Mouse (Mus musculus): ENCODE measurements around the gene Tbc1d13.

Gene Tbc1d13

DNA sequence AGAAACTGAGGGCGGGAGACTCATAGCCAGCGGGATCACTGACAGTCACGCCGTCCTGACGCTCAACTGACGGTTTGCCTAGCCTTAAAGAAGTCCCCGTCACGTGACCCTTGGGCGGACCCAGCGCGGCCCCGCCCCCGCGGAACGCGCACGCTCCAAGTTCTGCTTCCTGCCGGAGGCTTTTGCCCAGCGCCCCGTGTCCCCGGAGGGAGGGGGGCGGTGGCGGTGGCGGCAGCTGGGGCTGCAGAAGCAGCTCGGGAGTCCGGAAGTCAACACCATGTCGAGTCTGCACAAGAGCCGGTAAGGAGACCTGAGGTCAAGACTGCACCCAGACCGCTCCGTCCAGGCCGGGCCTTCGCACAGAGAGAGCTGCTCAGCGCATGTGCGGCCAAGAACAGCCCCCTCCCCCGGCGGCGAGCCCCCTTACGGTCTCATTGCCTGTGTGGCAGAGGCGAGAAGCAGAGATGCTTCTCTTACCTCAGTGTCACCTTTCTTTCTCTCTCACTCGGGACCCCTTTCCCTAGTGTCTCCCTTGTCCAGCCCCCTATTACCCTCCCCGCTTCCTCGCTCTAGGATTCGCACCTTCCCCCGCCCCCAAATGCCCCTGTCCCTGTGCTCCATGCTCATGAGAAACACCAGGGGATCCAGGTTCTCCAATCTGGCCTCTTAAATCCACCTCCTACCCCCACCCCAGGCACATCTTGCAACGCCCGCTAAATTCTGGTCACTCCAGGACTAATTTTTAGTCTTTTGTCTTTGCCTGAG is at the start of gene Tbc1d13:
TSS of gene Tbc1d13 (plus strand) at position 134 of the 765 bp plus-strand sequence.
- peak; percentile 97 for DNase-seq

- no peak for DNase-seq
These were observed 49.4 kb upstream of the Tbc1d13 start for GRCm38 (mm10) chr2:30084113-30084512.

GRCm38 (mm10) chr2:30084632-30085031 is 48.9 kb upstream of the Tbc1d13 start:
- no peak for DNase-seq

DNA sequence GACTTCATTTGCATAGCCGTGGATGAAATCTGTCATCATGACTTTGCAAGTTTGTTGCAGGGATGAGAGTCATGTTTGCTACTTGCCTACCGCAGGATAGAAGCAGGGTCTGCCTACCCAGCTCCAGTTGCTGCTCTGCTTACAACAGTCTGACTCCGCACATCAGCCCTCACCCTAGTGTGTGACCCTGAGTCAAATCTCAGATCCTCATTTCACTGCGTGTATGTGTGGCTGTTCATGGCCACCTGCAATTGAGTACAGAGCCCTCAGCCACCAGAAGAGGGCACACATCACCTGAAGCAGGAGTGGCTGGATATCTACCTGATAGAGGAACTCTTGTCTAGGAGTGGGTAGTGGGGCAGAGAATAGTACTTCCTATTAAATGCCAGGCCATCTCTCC is 46.2 kb upstream of the Tbc1d13 start:
- DNase-seq: no peak

GRCm38 (mm10) chr2:30091521-30091920 is 42.0 kb upstream of the Tbc1d13 start:
- DNase-seq: no peak

- DNase-seq: no peak
These were observed 41.1 kb upstream of the Tbc1d13 start for GRCm38 (mm10) chr2:30092280-30092918.

GRCm38 (mm10) chr2:30093471-30094207 is 39.9 kb upstream of the Tbc1d13 start, which contains the start of gene Zdhhc12:
Gene Zdhhc12, minus strand, starts transcription at chr2:30093648.
- peak; percentile 97 for DNase-seq

GRCm38 (mm10) chr2:30094208-30094588 is 39.3 kb upstream of the Tbc1d13 start:
- no peak for DNase-seq

DNA sequence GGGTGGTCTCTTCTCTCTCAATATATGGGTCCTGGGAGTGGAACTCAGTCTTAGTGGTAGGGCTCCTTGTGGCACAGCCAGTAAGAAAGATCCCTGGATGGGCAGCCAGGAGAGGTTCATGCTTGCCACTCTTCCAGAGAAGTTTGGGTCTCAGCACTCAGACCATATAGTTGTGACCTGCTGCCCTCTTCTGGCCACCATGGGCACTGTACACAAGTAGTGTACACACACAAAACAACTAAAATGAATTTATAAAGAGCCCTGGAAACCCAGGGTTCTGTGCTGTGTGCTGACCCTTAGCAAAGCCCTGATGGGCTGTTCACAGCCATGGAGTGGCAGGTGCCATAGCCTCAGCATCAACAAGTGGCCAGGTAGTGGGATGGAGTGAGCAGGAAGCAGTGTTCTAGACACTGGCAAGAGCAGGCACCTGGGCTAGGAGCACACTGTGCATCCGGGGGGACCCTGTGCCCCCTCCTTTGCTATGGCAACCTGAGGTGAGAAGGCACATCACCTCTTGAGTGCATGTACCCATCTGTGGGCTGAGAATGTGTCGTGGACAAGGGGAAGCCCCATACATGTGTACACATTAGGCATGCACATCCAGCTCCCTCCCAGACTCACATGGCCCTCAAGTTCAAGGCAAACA is 37.5 kb upstream of the Tbc1d13 start:
- DNase-seq: no peak

- DNase-seq: no peak
These were observed 33.3 kb upstream of the Tbc1d13 start for GRCm38 (mm10) chr2:30100214-30100613.

GRCm38 (mm10) chr2:30106364-30106763 is 27.2 kb upstream of the Tbc1d13 start:
- DNase-seq: no peak

DNA sequence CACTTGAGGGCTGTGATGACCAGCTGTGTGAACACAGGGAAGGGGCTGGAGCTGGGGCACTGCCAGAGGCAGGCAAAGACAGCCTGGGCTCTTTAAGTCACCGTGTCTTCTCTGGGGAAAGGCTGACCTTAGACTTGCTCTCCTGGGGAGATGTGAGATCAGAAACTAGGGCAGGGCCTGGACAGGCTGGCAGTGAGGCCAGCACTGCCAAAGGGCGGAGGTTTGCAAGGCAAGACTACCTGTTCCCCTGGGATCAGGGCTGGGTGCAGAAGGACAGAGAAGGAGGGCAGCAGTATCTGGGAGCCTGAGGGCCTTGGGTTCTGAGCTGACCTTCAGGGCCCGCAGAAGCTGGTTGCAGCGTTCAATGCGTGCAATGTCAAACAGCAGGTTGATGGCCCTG is 25.9 kb upstream of the Tbc1d13 start:
- DNase-seq: no peak

DNA sequence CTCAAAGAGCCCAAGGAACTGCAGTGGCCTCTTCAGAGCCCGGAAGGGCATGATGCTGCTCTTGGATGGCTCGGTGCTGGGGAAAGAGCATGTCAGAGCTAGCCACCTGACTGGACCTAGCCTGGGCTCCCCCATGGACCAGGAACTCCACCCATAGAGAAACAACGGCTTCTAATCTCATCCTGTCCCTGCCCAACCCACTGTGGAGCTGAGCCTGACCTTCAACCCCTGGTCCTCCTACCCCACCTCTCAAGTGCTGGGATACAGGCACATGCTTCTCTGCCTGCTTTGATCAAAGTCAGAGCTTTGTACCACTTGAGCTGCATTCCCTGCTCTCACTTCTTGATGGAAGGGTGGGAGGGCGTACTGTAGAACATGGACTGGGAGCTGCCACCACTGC is 25.3 kb upstream of the Tbc1d13 start:
- DNase-seq: no peak

DNA sequence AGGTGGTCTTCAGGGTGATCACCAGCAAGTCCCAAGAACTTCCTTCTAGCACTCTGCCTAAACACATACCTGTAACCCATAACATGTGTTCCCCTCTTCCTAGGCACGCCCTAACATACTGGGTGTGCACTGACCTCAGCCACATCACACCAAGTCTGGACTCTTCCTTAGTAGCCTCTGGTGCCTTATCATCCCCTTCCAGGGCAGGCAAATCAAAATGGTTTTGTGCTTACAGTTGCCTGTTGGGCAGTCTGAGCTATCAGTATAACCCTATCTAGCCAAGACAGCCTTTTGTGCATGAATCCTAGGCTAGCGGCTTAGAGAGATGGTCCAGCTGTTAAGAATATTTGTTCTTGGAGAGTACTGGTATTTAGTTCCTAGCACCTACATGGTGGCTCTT is 22.0 kb upstream of the Tbc1d13 start:
- DNase-seq: no peak

DNA sequence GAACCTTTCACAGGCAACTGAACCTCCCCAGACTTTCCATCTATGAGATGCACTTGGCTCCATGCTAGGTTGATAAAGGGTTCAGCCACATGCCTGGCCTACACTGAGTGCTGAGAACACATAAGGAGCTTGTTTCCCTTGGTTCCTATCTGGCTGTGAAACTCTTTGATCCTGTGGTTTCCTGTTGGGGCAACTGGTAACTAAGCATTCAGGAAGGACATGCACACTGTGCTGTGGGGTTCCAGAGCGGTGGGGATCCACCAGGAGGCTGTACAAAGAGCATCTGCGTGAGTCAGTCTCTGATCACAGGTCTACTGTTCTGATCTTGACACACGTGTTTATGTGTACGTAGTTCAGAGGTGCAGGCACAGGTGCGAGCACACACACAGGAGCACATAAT is 21.0 kb upstream of the Tbc1d13 start:
- DNase-seq: no peak

DNA sequence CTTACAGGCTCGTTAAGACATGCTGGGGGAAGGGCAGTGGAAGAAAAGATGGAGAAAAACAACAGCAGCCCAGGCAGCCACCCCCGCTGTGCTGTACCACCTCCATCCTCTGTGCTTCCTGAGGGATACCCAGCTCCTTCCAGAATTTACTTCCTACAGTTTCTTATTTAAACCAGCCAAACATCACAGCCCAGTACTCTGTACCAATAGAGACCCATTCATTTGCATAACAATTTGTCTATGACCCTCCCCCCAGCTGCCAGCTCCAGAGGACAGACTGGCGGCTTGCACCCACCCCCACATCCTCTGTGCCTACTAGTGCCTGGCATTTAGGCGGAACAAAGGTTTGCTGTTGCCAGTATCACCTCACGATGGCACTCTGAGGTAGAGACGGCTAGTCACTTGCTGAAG is 13.9 kb upstream of the Tbc1d13 start:
- DNase-seq: peak; percentile 90

DNA sequence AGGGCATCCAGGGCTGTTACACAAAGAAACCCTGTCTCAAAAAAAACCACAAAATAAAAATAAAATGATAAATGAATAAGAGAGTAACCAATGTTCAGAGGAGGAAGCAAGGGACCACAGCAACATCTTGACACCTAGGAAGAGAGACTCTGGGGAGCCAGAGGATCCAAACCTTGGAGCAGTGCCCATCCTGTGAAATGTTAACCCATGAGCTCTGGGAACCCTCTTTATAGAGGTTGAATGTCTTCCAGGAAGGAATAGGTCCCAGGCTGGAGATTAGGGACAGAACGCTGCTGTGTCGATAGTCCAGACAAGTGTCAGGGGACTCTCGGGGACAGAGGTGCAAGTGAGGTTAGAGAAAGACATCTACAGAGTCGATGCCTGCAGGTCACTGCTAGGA is 13.3 kb upstream of the Tbc1d13 start:
- no peak for DNase-seq

GRCm38 (mm10) chr2:30122766-30123165 is 10.8 kb upstream of the Tbc1d13 start:
- peak; percentile 74 for DNase-seq

DNA sequence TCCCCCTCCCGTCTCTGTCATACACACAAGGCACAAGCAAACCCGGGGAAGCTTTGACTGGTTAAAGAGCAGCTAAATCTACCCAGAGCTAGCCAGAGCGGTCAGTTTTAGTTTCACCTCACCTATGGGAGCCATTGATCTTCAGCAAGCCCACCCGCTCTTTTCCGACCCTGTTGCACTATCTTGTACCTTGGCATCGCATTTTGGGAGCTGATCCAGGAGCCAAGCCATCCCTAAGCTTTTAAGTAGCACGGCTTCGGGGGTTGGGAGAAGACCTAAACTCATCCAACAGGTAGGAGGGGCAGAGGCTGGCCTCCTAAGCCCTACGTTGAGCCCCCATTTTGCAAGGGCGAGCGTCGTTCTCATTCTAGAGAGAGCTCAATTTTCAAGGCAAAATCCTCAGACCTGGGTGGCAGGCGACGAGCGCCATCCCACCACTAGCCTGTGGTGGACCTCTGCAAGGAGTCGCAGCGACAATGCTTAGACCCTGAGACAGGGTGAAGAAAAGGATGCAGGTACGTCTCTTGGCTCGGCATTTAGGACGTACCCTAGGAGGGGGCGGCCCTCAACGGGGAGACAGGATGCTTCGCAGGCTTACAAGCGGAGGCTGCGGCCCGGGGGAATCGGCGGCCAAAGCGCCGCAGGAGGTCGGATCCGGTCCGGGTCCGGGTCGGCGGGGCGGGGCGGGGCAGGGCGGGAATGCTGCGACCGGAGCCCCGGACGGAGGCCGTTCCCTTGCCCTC is 9.6 kb upstream of the Tbc1d13 start:
- DNase-seq: no peak

GRCm38 (mm10) chr2:30124472-30125274 is 8.9 kb upstream of the Tbc1d13 start, which contains the start of gene Zer1:
Gene Zer1, minus strand, starts transcription at chr2:30124585.
- DNase-seq: peak; percentile 97

- DNase-seq: peak; percentile 62
These were observed 4.8 kb upstream of the Tbc1d13 start for GRCm38 (mm10) chr2:30128789-30129188.

GRCm38 (mm10) chr2:30130156-30130555 is 3.4 kb upstream of the Tbc1d13 start:
- no peak for DNase-seq
